Mouse (Mus musculus): ENCODE measurements around the gene Tnfsfm13. TPM values are rescaled to one million over a fixed set of nuclear protein-coding genes. Genes with fewer than 3 reads are reported as not detected.
"Not testable (repeated sequence)": the region's sequence is repeated elsewhere in the genome, so short reads cannot be mapped to it uniquely, and the experiment has no call there.

Tnfsfm13 gene
- polyA plus RNA-seq (2012; rRNA removed) = 2.3 and 2.8 TPM in 2 replicates

- no peak for DNase-seq (ENCODE audit: low read depth, low spot score)
- WGBS = 20% methylated on average over 41 of the region's 41 CpGs
These were observed at the start of gene Tnfsfm13, which contains the start of gene Tnfsf12 for GRCm38 (mm10) chr11:69695361-69696181. Gene Tnfsfm13, minus strand, starts transcription at chr11:69696098. Gene Tnfsf12, minus strand, starts transcription at chr11:69695849.

GRCm38 (mm10) chr11:69731408-69731807, 35.5 kb upstream of the Tnfsfm13 start:
- WGBS = 51% methylated on average over 3 of the region's 3 CpGs
- DNase-seq (ENCODE audit: low read depth, low spot score) = not testable (repeated sequence)

- DNase-seq (ENCODE audit: low read depth, low spot score) = peak; percentile 33
- 38% methylated on average over 3 of the region's 3 CpGs for WGBS
These were observed 33.2 kb upstream of the Tnfsfm13 start for GRCm38 (mm10) chr11:69729063-69729462.

- 33% methylated on average over 5 of the region's 5 CpGs for WGBS
- no peak for DNase-seq (ENCODE audit: low read depth, low spot score)
These were observed 30.1 kb upstream of the Tnfsfm13 start for GRCm38 (mm10) chr11:69725951-69726350.

GRCm38 (mm10) chr11:69723074-69723473, 27.2 kb upstream of the Tnfsfm13 start:
- WGBS = 32% methylated on average over 2 of the region's 2 CpGs
- no peak for DNase-seq (ENCODE audit: low read depth, low spot score)

GRCm38 (mm10) chr11:69720852-69721251, 25.0 kb upstream of the Tnfsfm13 start:
- 48% methylated on average over 6 of the region's 6 CpGs for WGBS

GRCm38 (mm10) chr11:69719423-69719822, 23.5 kb upstream of the Tnfsfm13 start:
- no peak for DNase-seq (ENCODE audit: low read depth, low spot score)
- 77% methylated on average over 6 of the region's 6 CpGs for WGBS

More at GRCm38 (mm10) chr11:69720852-69721251, 25.0 kb upstream of the Tnfsfm13 start:
- DNase-seq (ENCODE audit: low read depth, low spot score) = no peak

- WGBS = 23% methylated on average over 15 of the region's 15 CpGs
These were observed 22.8 kb upstream of the Tnfsfm13 start for GRCm38 (mm10) chr11:69718661-69719060.

GRCm38 (mm10) chr11:69716953-69717352, 21.1 kb upstream of the Tnfsfm13 start:
- DNase-seq (ENCODE audit: low read depth, low spot score) = no peak
- 77% methylated on average over 4 of the region's 4 CpGs for WGBS

More at GRCm38 (mm10) chr11:69718661-69719060, 22.8 kb upstream of the Tnfsfm13 start:
- DNase-seq (ENCODE audit: low read depth, low spot score) = no peak

GRCm38 (mm10) chr11:69715929-69716328, 20.0 kb upstream of the Tnfsfm13 start:
- 32% methylated on average over 5 of the region's 5 CpGs for WGBS
- DNase-seq (ENCODE audit: low read depth, low spot score) = no peak

- WGBS = 70% methylated on average over 9 of the region's 9 CpGs
- no peak for DNase-seq (ENCODE audit: low read depth, low spot score)
These were observed 19.6 kb upstream of the Tnfsfm13 start for GRCm38 (mm10) chr11:69715482-69715881.

- DNase-seq (ENCODE audit: low read depth, low spot score) = no peak
- 85% methylated on average over 18 of the region's 18 CpGs for WGBS
These were observed 18.9 kb upstream of the Tnfsfm13 start for GRCm38 (mm10) chr11:69714636-69715329.

GRCm38 (mm10) chr11:69712954-69713672, 17.2 kb upstream of the Tnfsfm13 start:
- DNase-seq (ENCODE audit: low read depth, low spot score) = no peak
- WGBS = 81% methylated on average over 20 of the region's 20 CpGs

GRCm38 (mm10) chr11:69711082-69711481, 15.2 kb upstream of the Tnfsfm13 start:
- DNase-seq (ENCODE audit: low read depth, low spot score) = no peak
- 83% methylated on average over 2 of the region's 2 CpGs for WGBS

GRCm38 (mm10) chr11:69710470-69710869, 14.6 kb upstream of the Tnfsfm13 start:
- no peak for DNase-seq (ENCODE audit: low read depth, low spot score)
- 83% methylated on average over 3 of the region's 3 CpGs for WGBS

- no peak for DNase-seq (ENCODE audit: low read depth, low spot score)
- 68% methylated on average over 11 of the region's 11 CpGs for WGBS
These were observed 13.9 kb upstream of the Tnfsfm13 start for GRCm38 (mm10) chr11:69709554-69710446.

GRCm38 (mm10) chr11:69708614-69709265, 12.8 kb upstream of the Tnfsfm13 start:
- 91% methylated on average over 3 of the region's 3 CpGs for WGBS
- DNase-seq (ENCODE audit: low read depth, low spot score) = no peak

GRCm38 (mm10) chr11:69707873-69708381, 12.0 kb upstream of the Tnfsfm13 start:
- 89% methylated on average over 4 of the region's 4 CpGs for WGBS
- no peak for DNase-seq (ENCODE audit: low read depth, low spot score)

Data from large intestine, adult 2 months (tissue).